Mouse (Mus musculus) hindbrain, embryonic 15.5 days (tissue): ENCODE data around the gene Pou3f3. TPM values are rescaled to one million over a fixed set of nuclear protein-coding genes. Genes with fewer than 3 reads are reported as not detected.

Source experiments
- ATAC-seq: fragments of 200-750 bp; cut with Nextera tagmentation; 2 replicates; pipeline ENCODE4 v1.8.0; 2017; ENCODE audit warnings: low read depth, moderate number of reproducible peaks, moderate TSS enrichment; ENCODE audit not compliant: low FRiP score
- H3K27ac ChIP-seq: fragments of 300-500 bp; sonication (generic); replicated peaks from 2 replicates; pipeline ENCODE4 v1.5.1; 2015; ENCODE audit warnings: mild to moderate bottlenecking, inconsistent platforms
- H3K27me3 ChIP-seq: fragments of 300-500 bp; sonication (generic); 2 replicates; pipeline ENCODE4 v1.6.1; 2015; ENCODE audit warnings: control low read depth, inconsistent platforms
- H3K36me3 ChIP-seq: fragments of 300-500 bp; sonication (generic); 2 replicates; pipeline ENCODE4 v1.6.1; 2015; ENCODE audit warnings: control low read depth, inconsistent platforms
- H3K4me1 ChIP-seq: fragments of 300-500 bp; sonication (generic); replicated peaks from 2 replicates; pipeline ENCODE4 v1.6.1; 2015; ENCODE audit warnings: control low read depth, inconsistent platforms
- H3K4me2 ChIP-seq: fragments of 300-500 bp; sonication (generic); 2 replicates; pipeline ENCODE4 v1.6.1; 2015; ENCODE audit warnings: moderate library complexity, mild to moderate bottlenecking, inconsistent platforms
- H3K4me3 ChIP-seq: fragments of 300-500 bp; sonication (generic); 2 replicates; pipeline ENCODE4 v1.5.1; 2015; ENCODE audit warnings: mild to moderate bottlenecking, inconsistent platforms
- H3K9ac ChIP-seq: fragments of 300-500 bp; sonication (generic); 2 replicates; pipeline ENCODE4 v1.6.1; 2015; ENCODE audit warnings: inconsistent platforms
- H3K9me3 ChIP-seq: fragments of 300-500 bp; sonication (generic); 2 replicates; pipeline ENCODE4 v1.6.1; 2016; ENCODE audit warnings: control low read depth, inconsistent platforms
- WGBS: fragments of 180-500 bp; shearing (Covaris S2); methylation state at CpG from one replicate; pipeline ENCODE4 v1.1.7; 2015; 5-methylcytosine and 5-hydroxymethylcytosine counted together
- polyA plus RNA-seq: library from polyadenylated mRNA; unstranded; fragments of >200 nt; fragmentation: Nextera tagmentation; extraction: Ambion mirVana; gene quantifications from 2 replicates; pipeline ENCODE4 v1.2.1, GENCODE M21; 2015

Gene Pou3f3
- polyA plus RNA-seq, 1 experiment from 2014 or later, result 11.0 TPM

GRCm38 (mm10) chr1:42697321-42697755 is 1.8 kb downstream of the Pou3f3 start:
- H3K27ac ChIP-seq, result peak overlapping the region; percentile 95
- WGBS, result under 1% methylated on average over 40 of the region's 58 CpGs
- ATAC-seq, result no peak
- H3K9me3 ChIP-seq, result no peaks in the 10 kb centered on the region
- H3K4me1 ChIP-seq, result peaks cover 15% of the 10 kb centered on the region
- peak overlapping the region; percentile 68 for H3K9ac ChIP-seq
- no peaks in the 10 kb centered on the region for H3K36me3 ChIP-seq
- H3K27me3 ChIP-seq, result no peaks in the 10 kb centered on the region
- H3K4me2 ChIP-seq, result peak overlapping the region; percentile 97
- H3K4me3 ChIP-seq, result peak overlapping the region; percentile 54

GRCm38 (mm10) chr1:42697756-42698583 is 2.4 kb downstream of the Pou3f3 start:
- Histone ChIP-seq H3K4me1 (peaks cover 16% of the 10 kb centered on the region), H3K4me2 (peak overlapping the region; percentile 97), H3K27ac (peak overlapping the region; percentile 95), H3K27me3 (no peaks in the 10 kb centered on the region), H3K4me3 (peak overlapping the region; percentile 54), H3K36me3 (no peaks in the 10 kb centered on the region), H3K9ac (peak overlapping the region; percentile 68), H3K9me3 (no peaks in the 10 kb centered on the region)
- WGBS, result under 1% methylated on average over 72 of the region's 80 CpGs
- no peak for ATAC-seq

GRCm38 (mm10) chr1:42698584-42699333 is 3.2 kb downstream of the Pou3f3 start:
- H3K4me3 ChIP-seq, result peak overlapping the region; percentile 54
- H3K36me3 ChIP-seq, result no peaks in the 10 kb centered on the region
- H3K27me3 ChIP-seq, result no peaks in the 10 kb centered on the region
- H3K4me2 ChIP-seq, result peak overlapping the region; percentile 97
- peak overlapping the region; percentile 95 for H3K27ac ChIP-seq
- 1% methylated on average over 51 of the region's 57 CpGs for WGBS
- ATAC-seq, result no peak
- no peaks in the 10 kb centered on the region for H3K9me3 ChIP-seq
- peak overlapping the region; percentile 68 for H3K9ac ChIP-seq
- H3K4me1 ChIP-seq, result peaks cover 21% of the 10 kb centered on the region

GRCm38 (mm10) chr1:42699471-42699871 is 3.9 kb downstream of the Pou3f3 start:
- no peaks in the 10 kb centered on the region for H3K27me3 ChIP-seq
- H3K27ac ChIP-seq, result peak overlapping the region; percentile 95
- H3K4me2 ChIP-seq, result peak overlapping the region; percentile 97
- 2% methylated on average over 19 of the region's 19 CpGs for WGBS
- H3K4me3 ChIP-seq, result peak overlapping the region; percentile 54
- no peak for ATAC-seq
- no peaks in the 10 kb centered on the region for H3K36me3 ChIP-seq
- peak overlapping the region; percentile 68 for H3K9ac ChIP-seq
- peaks cover 28% of the 10 kb centered on the region for H3K4me1 ChIP-seq
- H3K9me3 ChIP-seq, result no peaks in the 10 kb centered on the region

GRCm38 (mm10) chr1:42700171-42700570 is 4.6 kb downstream of the Pou3f3 start:
- ATAC-seq, result no peak
- Histone ChIP-seq H3K4me1 (peaks cover 35% of the 10 kb centered on the region), H3K4me2 (peak overlapping the region; percentile 97), H3K9ac (peak overlapping the region; percentile 38), H3K4me3 (peak overlapping the region; percentile 34), H3K36me3 (no peaks in the 10 kb centered on the region), H3K9me3 (no peaks in the 10 kb centered on the region), H3K27me3 (no peaks in the 10 kb centered on the region), H3K27ac (peak overlapping the region; percentile 17; the same call in 1 of the 2 replicates)
- 17% methylated on average over 3 of the region's 3 CpGs for WGBS

- peaks cover 41% of the 10 kb centered on the region for H3K4me1 ChIP-seq
- no peaks in the 10 kb centered on the region for H3K36me3 ChIP-seq
- H3K27me3 ChIP-seq, result no peaks in the 10 kb centered on the region
- no peak for ATAC-seq
- peak overlapping the region; percentile 32; the same call in 1 of the 2 replicates for H3K27ac ChIP-seq
- no peaks in the 10 kb centered on the region for H3K9me3 ChIP-seq
- H3K4me2 ChIP-seq, result peak overlapping the region; percentile 97
- peak overlapping the region; percentile 34 for H3K4me3 ChIP-seq
- WGBS, result 7% methylated on average over 1 of the region's 1 CpGs
- H3K9ac ChIP-seq, result peak overlapping the region; percentile 45
Observed at GRCm38 (mm10) chr1:42700815-42701214, 5.2 kb downstream of the Pou3f3 start.

- H3K4me3 ChIP-seq, result peak overlapping the region; percentile 34
- H3K9me3 ChIP-seq, result no peaks in the 10 kb centered on the region
- ATAC-seq, result no peak
- H3K9ac ChIP-seq, result peak overlapping the region; percentile 45; the same call in 1 of the 2 replicates
- WGBS, result 25% methylated on average over 5 of the region's 5 CpGs
- peak overlapping the region; percentile 97 for H3K4me2 ChIP-seq
- peak overlapping the region; percentile 57; the same call in 1 of the 2 replicates for H3K27ac ChIP-seq
- H3K4me1 ChIP-seq, result peaks cover 47% of the 10 kb centered on the region
- H3K36me3 ChIP-seq, result no peaks in the 10 kb centered on the region
- H3K27me3 ChIP-seq, result no peaks in the 10 kb centered on the region
Observed at GRCm38 (mm10) chr1:42701833-42702611, 6.5 kb downstream of the Pou3f3 start.

- Histone ChIP-seq H3K9ac (peak overlapping the region; percentile 36), H3K27ac (peak overlapping the region; percentile 69), H3K36me3 (no peaks in the 10 kb centered on the region), H3K4me3 (peak overlapping the region; percentile 31), H3K27me3 (no peaks in the 10 kb centered on the region), H3K9me3 (no peaks in the 10 kb centered on the region), H3K4me2 (peak overlapping the region; percentile 58), H3K4me1 (peaks cover 51% of the 10 kb centered on the region)
- WGBS, result 8% methylated on average over 9 of the region's 9 CpGs
- no peak for ATAC-seq
Observed at GRCm38 (mm10) chr1:42702984-42703383, 7.4 kb downstream of the Pou3f3 start.

GRCm38 (mm10) chr1:42703424-42703823 is 7.9 kb downstream of the Pou3f3 start:
- peak; percentile 4; the same call in 1 of the 2 replicates for ATAC-seq
- WGBS, result 8% methylated on average over 7 of the region's 7 CpGs
- Histone ChIP-seq H3K36me3 (no peaks in the 10 kb centered on the region), H3K9ac (peak overlapping the region; percentile 36), H3K27ac (peak overlapping the region; percentile 69), H3K4me3 (peak overlapping the region; percentile 31), H3K4me2 (peak overlapping the region; percentile 58), H3K4me1 (peaks cover 51% of the 10 kb centered on the region), H3K27me3 (no peaks in the 10 kb centered on the region), H3K9me3 (no peaks in the 10 kb centered on the region)

- Histone ChIP-seq H3K36me3 (no peaks in the 10 kb centered on the region), H3K4me2 (peak overlapping the region; percentile 58), H3K9ac (peak overlapping the region; percentile 36), H3K27me3 (no peaks in the 10 kb centered on the region), H3K4me3 (peak overlapping the region; percentile 31), H3K9me3 (no peaks in the 10 kb centered on the region), H3K4me1 (peaks cover 54% of the 10 kb centered on the region), H3K27ac (peak overlapping the region; percentile 69)
- peak; percentile 72 for ATAC-seq
- WGBS, result 6% methylated on average over 26 of the region's 26 CpGs
Observed at GRCm38 (mm10) chr1:42703851-42704613, 8.5 kb downstream of the Pou3f3 start.
